Mouse (Mus musculus) kidney, adult 2 months (tissue): ENCODE measurements at regions not wholly inside any gene's neighbourhood (a gene's known extent, or its start where the extent isn't known, plus 50 kb on each side); places are given as distances from the start of the nearest gene placed in this dataset.

Source experiments
- CTCF ChIP-seq: fragments of 200-500 bp; conservative IDR thresholded peaks from 2 replicates; pipeline ENCODE4 v1.5.1; 2011; ENCODE audit warnings: low read depth, mild to moderate bottlenecking, control low read depth, low read length, moderate library complexity, mixed read lengths; ENCODE audit not compliant: insufficient read depth, insufficient read length
- POLR2A ChIP-seq: fragments of 200-500 bp; IDR thresholded peaks from one replicate; pipeline ENCODE4 v1.6.1; 2011; ENCODE audit warnings: low read depth, low read length, control low read depth

DNA sequence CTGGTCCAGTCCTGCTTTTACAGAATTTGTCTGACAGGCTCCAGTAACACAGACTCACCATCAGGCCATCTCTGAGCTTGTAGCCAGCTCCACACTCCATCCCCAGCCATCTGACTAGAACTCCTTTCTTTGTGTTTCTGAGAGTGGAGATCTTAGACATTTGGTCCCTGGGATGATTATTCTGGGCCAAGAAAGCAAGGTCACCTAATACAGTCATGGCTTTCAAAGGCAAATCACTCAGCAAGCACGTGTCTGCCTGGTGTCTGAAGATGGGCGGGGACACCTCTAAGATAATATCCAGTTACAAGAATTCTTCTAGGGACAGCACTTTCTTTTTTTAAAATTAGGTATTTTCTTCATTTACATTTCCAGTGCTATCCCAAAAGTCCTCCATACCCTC lies 198.1 kb upstream of the Epha4 start:
- TF ChIP-seq POLR2A (no peak), CTCF (no peak)
